Mouse (Mus musculus) lung, embryonic 15.5 days (tissue): ENCODE measurements around the gene Vmn1r85. TPM values are rescaled to one million over a fixed set of nuclear protein-coding genes. Genes with fewer than 3 reads are reported as not detected.

ENCODE experiments used
- ATAC-seq: fragments of 200-750 bp; cut with Nextera tagmentation; 2 replicates; pipeline ENCODE4 v1.8.0; 2017; ENCODE audit warnings: moderate number of reproducible peaks, borderline replicate concordance; ENCODE audit not compliant: low FRiP score, low TSS enrichment; ENCODE audit errors: extremely low read depth
- H3K27ac ChIP-seq: fragments of 300-500 bp; sonication (generic); 2 replicates; pipeline ENCODE4 v1.5.1; 2015; ENCODE audit warnings: moderate library complexity, mild to moderate bottlenecking, inconsistent platforms
- H3K27me3 ChIP-seq: fragments of 300-500 bp; sonication (generic); 2 replicates; pipeline ENCODE4 v1.6.1; 2015; ENCODE audit warnings: inconsistent platforms
- H3K36me3 ChIP-seq: fragments of 300-500 bp; sonication (generic); 2 replicates; pipeline ENCODE4 v1.6.1; 2015; ENCODE audit warnings: inconsistent platforms
- H3K4me1 ChIP-seq: fragments of 300-500 bp; sonication (generic); 2 replicates; pipeline ENCODE4 v1.6.1; 2015; ENCODE audit warnings: inconsistent platforms
- H3K4me2 ChIP-seq: fragments of 300-500 bp; sonication (generic); 2 replicates; pipeline ENCODE4 v1.6.1; 2015; ENCODE audit warnings: inconsistent platforms, mild to moderate bottlenecking, moderate library complexity
- H3K4me3 ChIP-seq: fragments of 300-500 bp; sonication (generic); 2 replicates; pipeline ENCODE4 v1.5.1; 2015; ENCODE audit warnings: mild to moderate bottlenecking, inconsistent platforms
- H3K9ac ChIP-seq: fragments of 300-500 bp; sonication (generic); 2 replicates; pipeline ENCODE4 v1.6.1; 2015; ENCODE audit warnings: inconsistent platforms
- H3K9me3 ChIP-seq: fragments of 300-500 bp; sonication (generic); 2 replicates; pipeline ENCODE4 v1.6.1; 2016; ENCODE audit warnings: inconsistent platforms
- WGBS: fragments of 180-500 bp; shearing (Covaris S2); methylation state at CpG from one replicate; pipeline ENCODE4 v1.1.7; 2015; 5-methylcytosine and 5-hydroxymethylcytosine counted together
- polyA plus RNA-seq: library from polyadenylated mRNA; unstranded; fragments of >200 nt; fragmentation: Nextera tagmentation; extraction: Ambion mirVana; gene quantifications from 2 replicates; pipeline ENCODE4 v1.2.1, GENCODE M21; 2015

The Vmn1r85 gene
- polyA plus RNA-seq, 1 experiment from 2014 or later, result not detected

GRCm38 (mm10) chr7:13036806-13037205, 58.2 kb downstream of the Vmn1r85 start:
- no peak for ATAC-seq
- Histone ChIP-seq H3K9ac (peak overlapping the region; percentile 96), H3K4me2 (peak overlapping the region; percentile 82), H3K27me3 (peaks cover 4% of the 10 kb centered on the region; the same call in 1 of the 2 replicates), H3K9me3 (no peaks in the 10 kb centered on the region), H3K36me3 (peaks cover 31% of the 10 kb centered on the region), H3K27ac (peak overlapping the region; percentile 100; the same call in 1 of the 2 replicates), H3K4me3 (peak overlapping the region; percentile 66), H3K4me1 (peaks cover 41% of the 10 kb centered on the region)
- WGBS, result 29% methylated on average over 4 of the region's 4 CpGs

GRCm38 (mm10) chr7:13035211-13035855, 59.6 kb downstream of the Vmn1r85 start:
- peaks cover 46% of the 10 kb centered on the region for H3K36me3 ChIP-seq
- WGBS, result 79% methylated on average over 17 of the region's 17 CpGs
- peak overlapping the region; percentile 66 for H3K4me3 ChIP-seq
- no peak for ATAC-seq
- peak overlapping the region; percentile 92 for H3K27ac ChIP-seq
- H3K4me2 ChIP-seq, result peak overlapping the region; percentile 81
- H3K9me3 ChIP-seq, result no peaks in the 10 kb centered on the region
- no peak overlapping the region for H3K9ac ChIP-seq
- H3K4me1 ChIP-seq, result peaks cover 41% of the 10 kb centered on the region
- H3K27me3 ChIP-seq, result no peaks in the 10 kb centered on the region

GRCm38 (mm10) chr7:13034148-13034977, 60.6 kb downstream of the Vmn1r85 start, which contains the start of gene Chmp2a:
TSS of gene Chmp2a (minus strand) at chr7:13034807.
- Histone ChIP-seq H3K4me3 (peak within 1 kb of the TSS; percentile 66), H3K27me3 (no peaks in the 10 kb centered on the region), H3K4me2 (peak within 1 kb of the TSS; percentile 81), H3K4me1 (peaks cover 41% of the 10 kb centered on the region), H3K27ac (peak within 1 kb of the TSS; percentile 92), H3K9ac (peak within 1 kb of the TSS; percentile 83), H3K36me3 (peaks cover 55% of the 10 kb centered on the region), H3K9me3 (no peaks in the 10 kb centered on the region)
- WGBS, result under 1% methylated on average over 45 of the region's 45 CpGs
- peak; percentile 72 for ATAC-seq

- no peaks in the 10 kb centered on the region for H3K9me3 ChIP-seq
- H3K4me3 ChIP-seq, result peak overlapping the region; percentile 66
- H3K27me3 ChIP-seq, result no peaks in the 10 kb centered on the region
- peaks cover 63% of the 10 kb centered on the region for H3K36me3 ChIP-seq
- peak overlapping the region; percentile 81 for H3K4me2 ChIP-seq
- no peak for ATAC-seq
- peak overlapping the region; percentile 92 for H3K27ac ChIP-seq
- H3K4me1 ChIP-seq, result peaks cover 34% of the 10 kb centered on the region
- peak overlapping the region; percentile 83 for H3K9ac ChIP-seq
- 43% methylated on average over 13 of the region's 13 CpGs for WGBS
These were observed 61.4 kb downstream of the Vmn1r85 start for GRCm38 (mm10) chr7:13033451-13034147.

Other genes with a start within 250 kb of the Vmn1r85 start
- gene Zfp128, start 214.0 kb downstream of the Vmn1r85 start, polyA plus RNA-seq, result 4.9 and 5.2 TPM in 2 replicates
- 16.1 and 17.1 TPM in 2 replicates for gene Zscan22, start 197.4 kb downstream of the Vmn1r85 start, polyA plus RNA-seq
- gene Rps5, start 172.9 kb downstream of the Vmn1r85 start, polyA plus RNA-seq, result 1,008 and 1,109 TPM in 2 replicates
- 0.98 and 1.3 TPM in 2 replicates for gene Rnf225, start 167.8 kb downstream of the Vmn1r85 start, polyA plus RNA-seq
- gene Zfp324, start 129.3 kb downstream of the Vmn1r85 start, polyA plus RNA-seq, result 10.9 and 11.0 TPM in 2 replicates
- gene Zfp446, start 117.3 kb downstream of the Vmn1r85 start, polyA plus RNA-seq, result 9.7 and 10.5 TPM in 2 replicates
- 0.09 TPM in 1 of 2 replicates, not detected in the other for gene Slc27a5, start 97.0 kb downstream of the Vmn1r85 start, polyA plus RNA-seq
- gene Trim28, start 96.1 kb downstream of the Vmn1r85 start, polyA plus RNA-seq, result 294 and 302 TPM in 2 replicates
- 24.8 and 27.8 TPM in 2 replicates for gene Zbtb45, start 85.1 kb downstream of the Vmn1r85 start, polyA plus RNA-seq
- gene Chmp2a, start 60.4 kb downstream of the Vmn1r85 start, polyA plus RNA-seq, result 138 and 140 TPM in 2 replicates
- 114 and 122 TPM in 2 replicates for gene Ube2m, start 56.9 kb downstream of the Vmn1r85 start, polyA plus RNA-seq
- gene Mzf1, start 40.4 kb downstream of the Vmn1r85 start, polyA plus RNA-seq, result 2.9 and 3.1 TPM in 2 replicates
- not detected in 2 replicates for gene Vmn1r86, start 24.7 kb upstream of the Vmn1r85 start, polyA plus RNA-seq
- not detected in 2 replicates for gene Vmn1r87, start 45.0 kb upstream of the Vmn1r85 start, polyA plus RNA-seq
- gene Vmn1r88, start 64.4 kb upstream of the Vmn1r85 start, polyA plus RNA-seq, result not detected in 2 replicates
- not detected in 2 replicates for gene Vmn1r89, start 117.8 kb upstream of the Vmn1r85 start, polyA plus RNA-seq
- 101 and 113 TPM in 2 replicates for gene Lig1, start 182.1 kb upstream of the Vmn1r85 start, polyA plus RNA-seq
- 8.5 and 10.0 TPM in 2 replicates for gene Zswim9, start 183.5 kb upstream of the Vmn1r85 start, polyA plus RNA-seq
- 1.3 and 1.4 TPM in 2 replicates for gene Pla2g4c, start 229.5 kb upstream of the Vmn1r85 start, polyA plus RNA-seq